ENCODE assay signal across 1 mouse cellular context in genomic region chr5:147441979-147442378, GRCm38 (mm10).
TF ChIP-seq lines count a peak whose summit lies in the region.

No protein-coding gene starts in this region.

TF ChIP-seq in MEL, 35 proteins besides CTCF, POLR2A, EP300 and RAD21 (continued from another document):
- TF ChIP-seq POLR2AphosphoS2 (IDR thresholded peaks at IDR 0.05; ENCODE audit: low read length) (no peak), GABPA (IDR thresholded peaks at IDR 0.05; ENCODE audit: low read depth, low read length) (no peak), MAZ (IDR thresholded peaks at IDR 0.05; ENCODE audit: low read depth, low read length) (0 out of 2 replicates have a peak, but pooled peaks have one; percentile 65), MAX (IDR thresholded peaks at IDR 0.05; ENCODE audit: low read length) (peak; percentile 61), HCFC1 (IDR thresholded peaks at IDR 0.05; ENCODE audit: low read depth, low read length) (no peak), MYB (IDR thresholded peaks at IDR 0.05; ENCODE audit: low read depth, low read length) (peak; percentile 92), ETS1 (IDR thresholded peaks at IDR 0.05; ENCODE audit: low read depth, low read length) (peak; percentile 92), KAT2A (conservative IDR thresholded peaks at IDR 0.05; ENCODE audit: low read depth, low read length) (no peak), MEF2A (IDR thresholded peaks at IDR 0.05; ENCODE audit: extremely low read depth, insufficient replicate concordance, low read depth, low read length, poor library complexity, severe bottlenecking) (no peak), CHD2 (IDR thresholded peaks at IDR 0.05; ENCODE audit: low read length) (peak; percentile 23; the same call in 1 of the 2 replicates), NRF1 (IDR thresholded peaks at IDR 0.05; ENCODE audit: insufficient read depth, low read depth, low read length, poor library complexity, severe bottlenecking) (no peak), UBTF (IDR thresholded peaks at IDR 0.05; ENCODE audit: borderline replicate concordance, insufficient read depth, low read depth, low read length) (no peak), MYC (IDR thresholded peaks at IDR 0.05; ENCODE audit: low read depth, low read length) (peak; percentile 58), RCOR1 (IDR thresholded peaks at IDR 0.05; ENCODE audit: low read depth, low read length) (peak; percentile 90), MAFK (IDR thresholded peaks at IDR 0.05; ENCODE audit: borderline replicate concordance, low read depth, low read length) (no peak), ZC3H11A (IDR thresholded peaks at IDR 0.05; ENCODE audit: low read depth, low read length) (no peak), NELFE (IDR thresholded peaks at IDR 0.05; ENCODE audit: low read depth, low read length) (peak; percentile 41; the same call in 1 of the 2 replicates), ELF1 (IDR thresholded peaks at IDR 0.05; ENCODE audit: low read depth, low read length) (no peak)
